Mouse (Mus musculus) lung, adult 2 months (tissue): ENCODE measurements at regions not wholly inside any gene's neighbourhood (a gene's known extent, or its start where the extent isn't known, plus 50 kb on each side); places are given as distances from the start of the nearest gene placed in this dataset.

Experiments used
- CTCF ChIP-seq: fragments of 200-500 bp; IDR thresholded peaks from 2 replicates; pipeline ENCODE4 v1.5.1; 2011; ENCODE audit warnings: mild to moderate bottlenecking, low read length, control low read depth; ENCODE audit not compliant: insufficient read depth
- POLR2A ChIP-seq: fragments of 200-500 bp; IDR thresholded peaks from 2 replicates; pipeline ENCODE4 v1.6.1; 2011; ENCODE audit warnings: low read depth, mild to moderate bottlenecking, control low read depth, low read length, borderline replicate concordance; ENCODE audit errors: extremely low read depth

GRCm38 (mm10) chr5:118509871-118510270, 50.6 kb upstream of the Med13l start:
- TF ChIP-seq POLR2A = no peak
- TF ChIP-seq CTCF = no peak
